Mouse (Mus musculus): ENCODE data around the gene Rpn1. TPM values are rescaled to one million over a fixed set of nuclear protein-coding genes. Genes with fewer than 3 reads are reported as not detected.

The Rpn1 gene
- polyA plus RNA-seq, 1 experiment, result 151 TPM

GRCm38 (mm10) chr6:88045406-88045766, 38.9 kb upstream of the Rpn1 start:
- DNase-seq, result no peak
- Histone ChIP-seq H3K27ac (ENCODE audit: insufficient read depth, low read length) (peak overlapping the region; percentile 32; the same call in 1 of the 2 replicates), H3K27me3 (ENCODE audit: control insufficient read depth, insufficient read depth, low read length) (no peaks in the 10 kb centered on the region), H3K4me1 (ENCODE audit: control insufficient read depth, insufficient read depth, low read length) (peaks cover 12% of the 10 kb centered on the region; the same call in 1 of the 2 replicates), H3K4me3 (replicated peaks; ENCODE audit: insufficient read depth, low read depth, low read length) (peak overlapping the region; percentile 50)
- TF ChIP-seq CTCF (IDR thresholded peaks at IDR 0.05; ENCODE audit: borderline replicate concordance, insufficient read depth, low read depth, low read length) (no peak), POLR2A (IDR thresholded peaks at IDR 0.05; ENCODE audit: borderline replicate concordance, insufficient read depth, low read length) (no peak)
- 31% methylated on average over 3 of the region's 3 CpGs for WGBS

GRCm38 (mm10) chr6:88047853-88048252, 36.4 kb upstream of the Rpn1 start:
- DNase-seq, result no peak
- H3K4me3 ChIP-seq (replicated peaks; ENCODE audit: insufficient read depth, low read depth, low read length), result no peak overlapping the region
- no peak for TF ChIP-seq CTCF (IDR thresholded peaks at IDR 0.05; ENCODE audit: borderline replicate concordance, insufficient read depth, low read depth, low read length)
- TF ChIP-seq POLR2A (IDR thresholded peaks at IDR 0.05; ENCODE audit: borderline replicate concordance, insufficient read depth, low read length), result no peak
- peaks cover 5% of the 10 kb centered on the region; the same call in 1 of the 2 replicates for H3K4me1 ChIP-seq (ENCODE audit: control insufficient read depth, insufficient read depth, low read length)
- 74% methylated on average over 5 of the region's 5 CpGs for WGBS
- H3K27me3 ChIP-seq (ENCODE audit: control insufficient read depth, insufficient read depth, low read length), result no peaks in the 10 kb centered on the region
- H3K27ac ChIP-seq (ENCODE audit: insufficient read depth, low read length), result no peak overlapping the region

- Histone ChIP-seq H3K27me3 (ENCODE audit: control insufficient read depth, insufficient read depth, low read length) (no peaks in the 10 kb centered on the region), H3K4me3 (replicated peaks; ENCODE audit: insufficient read depth, low read depth, low read length) (no peak overlapping the region), H3K27ac (ENCODE audit: insufficient read depth, low read length) (no peak overlapping the region), H3K4me1 (ENCODE audit: control insufficient read depth, insufficient read depth, low read length) (no peaks in the 10 kb centered on the region)
- no peak for DNase-seq
- TF ChIP-seq POLR2A (IDR thresholded peaks at IDR 0.05; ENCODE audit: borderline replicate concordance, insufficient read depth, low read length), result no peak
- TF ChIP-seq CTCF (IDR thresholded peaks at IDR 0.05; ENCODE audit: borderline replicate concordance, insufficient read depth, low read depth, low read length), result no peak
- WGBS, result 84% methylated on average over 6 of the region's 6 CpGs
Observed at GRCm38 (mm10) chr6:88049008-88049407, 35.3 kb upstream of the Rpn1 start.

GRCm38 (mm10) chr6:88051206-88051605, 33.1 kb upstream of the Rpn1 start:
- Histone ChIP-seq H3K4me3 (replicated peaks; ENCODE audit: insufficient read depth, low read depth, low read length) (no peak overlapping the region), H3K27me3 (ENCODE audit: control insufficient read depth, insufficient read depth, low read length) (no peaks in the 10 kb centered on the region; the same call in 1 of the 2 replicates), H3K27ac (ENCODE audit: insufficient read depth, low read length) (no peak overlapping the region), H3K4me1 (ENCODE audit: control insufficient read depth, insufficient read depth, low read length) (no peaks in the 10 kb centered on the region)
- WGBS, result 87% methylated on average over 5 of the region's 5 CpGs
- TF ChIP-seq CTCF (IDR thresholded peaks at IDR 0.05; ENCODE audit: borderline replicate concordance, insufficient read depth, low read depth, low read length) (no peak), POLR2A (IDR thresholded peaks at IDR 0.05; ENCODE audit: borderline replicate concordance, insufficient read depth, low read length) (no peak)
- no peak for DNase-seq

GRCm38 (mm10) chr6:88053228-88054080, 30.8 kb upstream of the Rpn1 start:
- TF ChIP-seq POLR2A (IDR thresholded peaks at IDR 0.05; ENCODE audit: borderline replicate concordance, insufficient read depth, low read length), result no peak
- TF ChIP-seq CTCF (IDR thresholded peaks at IDR 0.05; ENCODE audit: borderline replicate concordance, insufficient read depth, low read depth, low read length), result no peak
- Histone ChIP-seq H3K27ac (ENCODE audit: insufficient read depth, low read length) (no peak overlapping the region), H3K27me3 (ENCODE audit: control insufficient read depth, insufficient read depth, low read length) (no peaks in the 10 kb centered on the region; the same call in 1 of the 2 replicates), H3K4me1 (ENCODE audit: control insufficient read depth, insufficient read depth, low read length) (no peaks in the 10 kb centered on the region), H3K4me3 (replicated peaks; ENCODE audit: insufficient read depth, low read depth, low read length) (no peak overlapping the region)
- WGBS, result 62% methylated on average over 11 of the region's 11 CpGs
- DNase-seq, result no peak

- WGBS, result 62% methylated on average over 9 of the region's 9 CpGs
- no peak for DNase-seq
- TF ChIP-seq POLR2A (IDR thresholded peaks at IDR 0.05; ENCODE audit: borderline replicate concordance, insufficient read depth, low read length), result no peak
- no peak for TF ChIP-seq CTCF (IDR thresholded peaks at IDR 0.05; ENCODE audit: borderline replicate concordance, insufficient read depth, low read depth, low read length)
Observed at GRCm38 (mm10) chr6:88054081-88054835, 30.0 kb upstream of the Rpn1 start.

GRCm38 (mm10) chr6:88055663-88056062, 28.6 kb upstream of the Rpn1 start:
- WGBS, result 71% methylated on average over 5 of the region's 5 CpGs
- Histone ChIP-seq H3K27ac (ENCODE audit: insufficient read depth, low read length) (no peak overlapping the region), H3K4me3 (replicated peaks; ENCODE audit: insufficient read depth, low read depth, low read length) (no peak overlapping the region)

More at GRCm38 (mm10) chr6:88054081-88054835, 30.0 kb upstream of the Rpn1 start:
- H3K4me3 ChIP-seq (replicated peaks; ENCODE audit: insufficient read depth, low read depth, low read length), result no peak overlapping the region
- no peaks in the 10 kb centered on the region for H3K4me1 ChIP-seq (ENCODE audit: control insufficient read depth, insufficient read depth, low read length)
- no peaks in the 10 kb centered on the region; the same call in 1 of the 2 replicates for H3K27me3 ChIP-seq (ENCODE audit: control insufficient read depth, insufficient read depth, low read length)
- no peak overlapping the region for H3K27ac ChIP-seq (ENCODE audit: insufficient read depth, low read length)

More at GRCm38 (mm10) chr6:88055663-88056062, 28.6 kb upstream of the Rpn1 start:
- no peak for DNase-seq
- H3K4me1 ChIP-seq (ENCODE audit: control insufficient read depth, insufficient read depth, low read length), result no peaks in the 10 kb centered on the region
- no peak for TF ChIP-seq POLR2A (IDR thresholded peaks at IDR 0.05; ENCODE audit: borderline replicate concordance, insufficient read depth, low read length)
- no peak for TF ChIP-seq CTCF (IDR thresholded peaks at IDR 0.05; ENCODE audit: borderline replicate concordance, insufficient read depth, low read depth, low read length)
- H3K27me3 ChIP-seq (ENCODE audit: control insufficient read depth, insufficient read depth, low read length), result no peaks in the 10 kb centered on the region; the same call in 1 of the 2 replicates
